Mouse (Mus musculus): ENCODE measurements around the gene Mex3d. TPM values are rescaled to one million over a fixed set of nuclear protein-coding genes. Genes with fewer than 3 reads are reported as not detected.

The Mex3d gene
- polyA plus RNA-seq, 1 experiment, result 7.9 TPM

DNA sequence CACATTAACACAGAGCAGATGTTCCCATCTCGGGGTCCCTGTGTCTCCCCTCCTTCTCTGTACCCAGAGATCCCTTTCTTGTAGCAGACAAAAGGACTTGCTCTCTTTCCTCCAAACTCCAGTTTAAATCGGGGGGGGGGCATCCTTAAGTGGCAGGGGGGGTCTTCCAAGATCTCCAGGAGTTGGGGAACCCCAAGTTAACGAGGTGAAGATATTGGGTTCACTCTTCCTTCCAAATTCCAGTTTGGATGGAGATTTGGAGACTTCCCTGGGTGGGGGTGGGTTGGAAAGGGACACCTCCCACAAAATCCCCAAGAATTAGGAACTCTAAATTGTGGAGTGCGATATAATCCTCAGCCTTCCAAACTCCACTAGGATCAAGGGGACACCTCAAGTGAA lies 44.9 kb upstream of the Mex3d start:
- H3K27me3 ChIP-seq (replicated peaks; ENCODE audit: control insufficient read depth, insufficient read depth, low read length), result no peaks in the 10 kb centered on the region
- peak overlapping the region; percentile 91 for H3K4me3 ChIP-seq (ENCODE audit: insufficient read depth, low read depth, low read length)
- 3% methylated on average over 4 of the region's 4 CpGs for WGBS

DNA sequence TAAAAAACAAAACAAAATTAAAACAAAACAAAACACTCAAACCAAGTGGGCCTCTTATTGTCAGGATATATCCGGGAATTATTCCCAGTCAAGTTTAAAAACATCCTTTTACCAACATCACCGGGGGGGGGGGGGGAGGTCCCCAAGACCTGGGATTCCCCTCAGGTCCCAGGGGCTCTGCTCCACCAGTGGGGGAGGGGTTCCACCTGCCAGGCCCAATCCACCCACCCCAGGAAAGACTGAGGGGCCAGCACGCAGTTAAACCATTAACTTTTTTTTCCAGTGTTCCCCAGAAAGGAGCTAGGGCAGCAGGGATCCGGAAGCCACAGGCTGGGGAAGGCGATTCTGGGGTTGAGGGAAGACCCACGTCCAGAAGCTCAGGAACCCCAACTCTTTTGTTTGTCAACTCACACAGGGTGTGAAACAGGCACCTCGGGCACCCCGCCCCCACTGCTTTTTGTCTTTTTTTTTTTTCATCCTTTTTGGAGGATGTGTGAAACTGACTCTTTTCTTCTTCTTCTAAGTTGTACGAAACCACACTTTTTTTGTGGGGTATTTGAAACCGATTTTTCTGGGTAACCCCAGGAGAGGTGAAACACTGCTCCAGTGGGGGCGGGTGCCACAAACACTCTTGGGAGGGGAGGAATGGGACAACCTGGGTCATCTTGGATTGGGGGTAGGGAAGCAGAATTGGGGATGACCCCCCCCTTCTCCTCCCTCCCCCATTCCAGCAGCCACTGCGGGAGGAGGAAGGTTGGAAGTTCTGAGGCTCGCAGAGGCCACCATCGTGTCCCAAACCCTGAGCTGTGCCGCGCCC lies 44.3 kb upstream of the Mex3d start:
- H3K36me3 ChIP-seq (ENCODE audit: control insufficient read depth, insufficient read depth, low read length), result no peaks in the 10 kb centered on the region
- 20% methylated on average over 16 of the region's 16 CpGs for WGBS
- H3K4me3 ChIP-seq (ENCODE audit: insufficient read depth, low read depth, low read length), result peak overlapping the region; percentile 91
- TF ChIP-seq CTCF (conservative IDR thresholded peaks at IDR 0.05; ENCODE audit: insufficient read depth, insufficient read length, low read depth, low read length) (no peak), POLR2A (IDR thresholded peaks at IDR 0.05; ENCODE audit: low read depth, low read length) (no peak)
- H3K27ac ChIP-seq (ENCODE audit: insufficient read depth, low read depth, low read length), result no peak overlapping the region
- H3K4me1 ChIP-seq (ENCODE audit: control insufficient read depth, insufficient read depth, low read length), result 0 out of 2 replicates have a peak, but pooled peaks cover 8% of the 10 kb centered on the region
- peak; percentile 15 for DNase-seq
- H3K27me3 ChIP-seq (replicated peaks; ENCODE audit: control insufficient read depth, insufficient read depth, low read length), result no peaks in the 10 kb centered on the region

More for the DNA sequence above, 44.9 kb upstream of the Mex3d start:
- no peak for TF ChIP-seq POLR2A (IDR thresholded peaks at IDR 0.05; ENCODE audit: low read depth, low read length)
- no peak for TF ChIP-seq CTCF (conservative IDR thresholded peaks at IDR 0.05; ENCODE audit: insufficient read depth, insufficient read length, low read depth, low read length)
- no peak overlapping the region for H3K27ac ChIP-seq (ENCODE audit: insufficient read depth, low read depth, low read length)
- no peaks in the 10 kb centered on the region for H3K36me3 ChIP-seq (ENCODE audit: control insufficient read depth, insufficient read depth, low read length)
- 0 out of 2 replicates have a peak, but pooled peaks cover 8% of the 10 kb centered on the region for H3K4me1 ChIP-seq (ENCODE audit: control insufficient read depth, insufficient read depth, low read length)
- DNase-seq, result no peak

DNA sequence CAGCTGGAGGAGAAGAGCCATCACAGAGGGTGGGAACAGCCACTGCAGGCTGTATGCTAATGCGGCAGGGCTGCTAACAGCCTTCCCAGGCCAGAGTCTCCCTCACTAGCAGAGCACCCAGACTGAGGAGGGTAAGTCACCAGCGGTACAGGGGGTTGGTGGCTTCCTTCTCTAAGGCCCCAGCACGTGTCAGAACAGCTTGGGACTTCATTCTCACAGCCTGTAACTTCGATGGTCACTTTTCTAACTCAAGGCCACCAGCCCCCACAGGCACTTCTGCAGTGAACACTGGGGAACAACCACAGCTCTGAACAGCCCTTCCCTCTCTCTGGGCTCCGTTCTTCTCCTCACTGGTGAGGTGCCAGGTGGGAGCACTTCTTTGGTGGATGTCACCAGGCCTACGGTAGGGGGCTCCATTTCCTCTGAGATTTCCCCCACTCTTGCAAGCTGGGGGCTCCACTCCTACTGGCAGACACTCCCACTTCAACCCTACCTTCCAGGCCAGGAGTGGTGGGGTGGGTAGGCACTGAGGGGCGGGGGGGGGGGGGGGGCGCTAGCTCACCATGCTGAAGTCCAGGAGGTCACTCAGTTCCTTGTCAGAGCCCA lies 43.0 kb upstream of the Mex3d start:
- DNase-seq, result no peak
- WGBS, result 53% methylated on average over 7 of the region's 8 CpGs
- no peak for TF ChIP-seq POLR2A (IDR thresholded peaks at IDR 0.05; ENCODE audit: low read depth, low read length)
- TF ChIP-seq CTCF (conservative IDR thresholded peaks at IDR 0.05; ENCODE audit: insufficient read depth, insufficient read length, low read depth, low read length), result no peak
- H3K4me3 ChIP-seq (ENCODE audit: insufficient read depth, low read depth, low read length), result no peak overlapping the region
- no peaks in the 10 kb centered on the region for H3K36me3 ChIP-seq (ENCODE audit: control insufficient read depth, insufficient read depth, low read length)
- H3K4me1 ChIP-seq (ENCODE audit: control insufficient read depth, insufficient read depth, low read length), result 0 out of 2 replicates have a peak, but pooled peaks cover 8% of the 10 kb centered on the region
- no peaks in the 10 kb centered on the region for H3K27me3 ChIP-seq (replicated peaks; ENCODE audit: control insufficient read depth, insufficient read depth, low read length)
- no peak overlapping the region for H3K27ac ChIP-seq (ENCODE audit: insufficient read depth, low read depth, low read length)

DNA sequence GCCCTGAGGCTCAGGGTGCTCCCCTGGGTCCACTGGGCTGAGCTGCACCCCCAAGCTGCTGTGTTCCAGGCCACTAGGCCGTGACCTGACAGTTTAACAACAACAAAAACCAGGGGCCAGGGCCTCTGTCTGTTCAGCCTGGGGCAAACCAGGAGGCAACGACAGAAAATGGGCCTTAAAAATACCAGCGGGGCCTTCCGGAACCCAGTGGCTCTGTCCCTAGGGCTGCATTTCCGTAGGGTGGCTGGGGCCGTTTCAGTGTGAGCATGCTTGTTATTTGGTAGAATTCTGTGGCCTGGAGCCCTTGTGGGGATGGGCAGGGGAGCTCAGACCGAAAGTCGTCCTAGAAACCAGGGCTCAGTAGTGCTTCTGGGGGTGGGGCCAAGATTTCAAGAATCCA lies 42.3 kb upstream of the Mex3d start:
- no peak for TF ChIP-seq CTCF (conservative IDR thresholded peaks at IDR 0.05; ENCODE audit: insufficient read depth, insufficient read length, low read depth, low read length)
- TF ChIP-seq POLR2A (IDR thresholded peaks at IDR 0.05; ENCODE audit: low read depth, low read length), result no peak
- DNase-seq, result no peak
- Histone ChIP-seq H3K27ac (ENCODE audit: insufficient read depth, low read depth, low read length) (no peak overlapping the region), H3K4me3 (ENCODE audit: insufficient read depth, low read depth, low read length) (no peak overlapping the region), H3K27me3 (replicated peaks; ENCODE audit: control insufficient read depth, insufficient read depth, low read length) (no peaks in the 10 kb centered on the region), H3K36me3 (ENCODE audit: control insufficient read depth, insufficient read depth, low read length) (no peaks in the 10 kb centered on the region), H3K4me1 (ENCODE audit: control insufficient read depth, insufficient read depth, low read length) (0 out of 2 replicates have a peak, but pooled peaks cover 8% of the 10 kb centered on the region)
- 65% methylated on average over 8 of the region's 8 CpGs for WGBS

DNA sequence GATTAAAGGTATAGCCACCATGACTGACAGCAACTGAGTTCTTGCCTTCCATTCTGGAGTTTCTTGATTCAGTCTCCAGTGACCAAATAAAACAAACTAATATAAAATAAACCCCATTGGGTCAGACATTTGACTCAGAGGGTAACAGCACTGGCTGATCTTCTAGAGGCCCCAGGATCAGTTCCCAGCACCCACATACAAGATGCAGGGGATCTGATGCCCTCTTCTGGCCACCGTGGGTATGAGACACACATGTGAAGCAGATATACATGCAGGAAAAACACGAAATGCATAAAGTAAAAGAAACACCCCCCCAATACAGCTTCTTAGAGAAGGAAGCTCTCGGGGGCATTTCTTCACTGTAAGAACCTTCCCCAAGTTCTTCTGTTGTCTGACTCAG lies 37.6 kb upstream of the Mex3d start:
- no peaks in the 10 kb centered on the region for H3K27me3 ChIP-seq (replicated peaks; ENCODE audit: control insufficient read depth, insufficient read depth, low read length)
- TF ChIP-seq CTCF (conservative IDR thresholded peaks at IDR 0.05; ENCODE audit: insufficient read depth, insufficient read length, low read depth, low read length) (no peak), POLR2A (IDR thresholded peaks at IDR 0.05; ENCODE audit: low read depth, low read length) (no peak)
- 93% methylated on average over 3 of the region's 3 CpGs for WGBS
- no peak overlapping the region for H3K4me3 ChIP-seq (ENCODE audit: insufficient read depth, low read depth, low read length)
- no peaks in the 10 kb centered on the region for H3K36me3 ChIP-seq (ENCODE audit: control insufficient read depth, insufficient read depth, low read length)
- no peak for DNase-seq
- H3K4me1 ChIP-seq (ENCODE audit: control insufficient read depth, insufficient read depth, low read length), result no peaks in the 10 kb centered on the region
- H3K27ac ChIP-seq (ENCODE audit: insufficient read depth, low read depth, low read length), result no peak overlapping the region

DNA sequence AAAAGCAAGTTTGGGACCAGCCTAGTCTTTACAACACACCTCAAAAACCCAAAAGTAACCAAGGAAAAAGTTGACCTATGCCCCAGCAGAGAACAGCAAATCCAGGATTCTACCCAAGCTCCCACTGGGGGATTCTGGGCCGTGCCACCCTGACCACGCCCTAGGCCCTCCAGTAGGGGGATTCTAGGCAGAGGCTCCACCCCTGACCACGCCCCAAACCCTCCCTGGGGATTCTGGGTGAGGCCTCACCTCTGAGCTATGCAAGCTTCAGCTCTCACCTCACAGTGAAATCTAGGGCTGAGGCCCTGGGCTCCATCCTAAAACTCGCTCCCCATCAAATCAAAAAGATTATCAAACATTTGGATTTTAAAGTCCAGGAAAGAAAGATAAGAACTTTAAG lies 36.1 kb upstream of the Mex3d start:
- Histone ChIP-seq H3K27ac (ENCODE audit: insufficient read depth, low read depth, low read length) (no peak overlapping the region), H3K4me1 (ENCODE audit: control insufficient read depth, insufficient read depth, low read length) (no peaks in the 10 kb centered on the region), H3K36me3 (ENCODE audit: control insufficient read depth, insufficient read depth, low read length) (no peaks in the 10 kb centered on the region), H3K27me3 (replicated peaks; ENCODE audit: control insufficient read depth, insufficient read depth, low read length) (no peaks in the 10 kb centered on the region), H3K4me3 (ENCODE audit: insufficient read depth, low read depth, low read length) (no peak overlapping the region)
- TF ChIP-seq CTCF (conservative IDR thresholded peaks at IDR 0.05; ENCODE audit: insufficient read depth, insufficient read length, low read depth, low read length) (no peak), POLR2A (IDR thresholded peaks at IDR 0.05; ENCODE audit: low read depth, low read length) (no peak)
- 57% methylated on average over 4 of the region's 4 CpGs for WGBS
- DNase-seq, result no peak
